Mouse (Mus musculus): ENCODE results near the gene Tmem88.
A peak's percentile ranks its signal among the peaks of the same experiment; 100 is the strongest.

Tmem88 gene

GRCm38 (mm10) chr11:69398059-69398458 lies at the start of gene Tmem88:
Gene Tmem88, minus strand, starts transcription at chr11:69398234.
- DNase-seq, result peak; percentile 54

DNA sequence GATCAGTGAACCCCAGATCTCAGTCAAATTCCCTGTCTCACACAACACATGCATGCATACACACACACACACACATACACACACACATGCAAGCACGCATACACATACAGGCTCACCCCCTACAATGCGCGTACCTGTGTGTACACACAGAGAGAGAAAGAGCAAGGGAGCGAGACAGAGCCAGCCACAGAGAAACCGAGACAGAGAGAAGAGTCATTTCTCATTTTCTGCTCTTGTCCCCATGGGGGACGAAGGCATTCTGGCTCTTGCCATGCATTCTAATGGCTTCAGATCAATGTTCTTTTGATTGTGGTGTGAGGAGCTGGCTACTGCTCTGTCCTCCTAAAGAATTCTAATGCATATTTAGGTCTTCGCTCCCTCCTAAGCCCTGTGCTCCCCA lies 49.3 kb upstream of the Tmem88 start:
- no peak for DNase-seq

DNA sequence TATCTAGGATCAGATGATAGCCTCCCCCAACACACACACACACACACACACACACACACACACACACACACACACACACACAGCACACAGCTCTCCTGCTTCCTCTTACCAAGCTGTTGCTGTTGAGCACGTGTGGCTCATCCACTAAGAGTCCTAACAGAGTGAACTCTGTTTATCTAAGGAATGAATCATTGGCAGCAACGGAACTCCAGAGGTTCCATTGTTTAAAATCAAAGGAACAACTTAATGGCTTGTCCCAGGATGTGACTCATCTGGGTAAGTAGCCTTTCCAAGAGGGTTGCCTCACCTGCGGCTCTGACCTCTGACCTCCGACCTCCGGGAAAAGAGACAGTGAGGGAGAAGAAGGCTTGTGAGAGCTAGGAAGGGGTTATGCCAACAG lies 45.3 kb upstream of the Tmem88 start:
- DNase-seq, result no peak

DNA sequence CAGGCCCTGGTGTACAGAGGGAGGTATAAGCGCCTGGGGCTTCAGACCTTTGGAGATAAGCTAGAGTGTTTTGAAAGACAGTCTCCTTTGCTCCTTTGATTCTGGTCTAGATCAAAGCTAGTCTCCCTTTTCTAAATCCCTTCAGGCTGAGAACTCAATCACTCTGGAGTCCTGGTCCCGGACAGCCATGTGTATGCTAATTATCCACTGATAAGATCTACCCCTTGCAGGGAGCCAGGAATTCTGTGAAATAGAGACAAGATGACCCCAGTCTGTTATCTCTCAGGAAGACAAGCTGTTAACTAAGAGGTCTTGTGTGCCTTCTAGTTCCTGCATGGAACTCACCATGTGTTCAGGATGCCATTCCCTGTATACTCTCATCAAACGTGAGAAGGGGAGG lies 39.3 kb upstream of the Tmem88 start:
- no peak for DNase-seq

- DNase-seq, result no peak
Measured at GRCm38 (mm10) chr11:69433189-69433588, 35.2 kb upstream of the Tmem88 start.

- DNase-seq, result no peak
Measured at GRCm38 (mm10) chr11:69432640-69432982, 34.6 kb upstream of the Tmem88 start.

DNA sequence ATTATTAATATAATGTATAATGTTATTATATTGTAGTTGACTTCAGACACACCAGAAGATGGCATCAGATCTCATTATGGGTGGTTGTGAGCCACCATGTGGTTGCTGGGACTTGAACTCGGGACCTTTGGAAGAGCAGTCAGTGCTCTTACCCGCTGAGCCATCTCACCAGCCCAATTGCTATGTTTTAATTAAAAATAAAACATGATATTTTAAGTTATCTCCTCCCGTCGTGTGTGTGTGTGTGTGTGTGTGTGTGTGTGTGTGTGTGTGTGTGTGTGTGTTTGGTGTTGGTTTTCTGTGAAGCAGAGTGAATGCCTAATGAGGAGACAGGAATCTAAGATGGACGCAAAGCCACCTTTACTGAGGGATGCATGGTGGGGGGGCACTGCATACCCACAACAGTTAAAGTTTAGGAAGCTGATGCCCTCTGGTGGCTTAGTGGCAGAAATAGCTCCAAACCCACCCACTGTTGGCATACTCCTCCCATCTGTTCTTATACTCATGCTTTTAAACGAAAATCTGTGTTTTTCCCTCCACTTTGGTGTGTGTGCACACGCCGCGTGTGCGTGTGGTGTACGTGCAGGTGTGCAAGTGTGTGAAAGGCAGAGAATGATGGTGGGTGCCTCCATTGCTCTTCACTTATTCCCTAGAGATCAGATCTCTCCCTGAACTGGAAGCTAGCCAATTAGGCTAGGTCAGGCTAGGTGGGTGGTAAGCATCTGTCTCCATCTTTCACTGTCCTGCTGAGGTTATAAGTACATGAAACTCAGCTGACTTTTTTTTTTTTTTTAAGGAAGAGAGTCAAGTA lies 34.0 kb upstream of the Tmem88 start:
- peak; percentile 68 for DNase-seq

DNA sequence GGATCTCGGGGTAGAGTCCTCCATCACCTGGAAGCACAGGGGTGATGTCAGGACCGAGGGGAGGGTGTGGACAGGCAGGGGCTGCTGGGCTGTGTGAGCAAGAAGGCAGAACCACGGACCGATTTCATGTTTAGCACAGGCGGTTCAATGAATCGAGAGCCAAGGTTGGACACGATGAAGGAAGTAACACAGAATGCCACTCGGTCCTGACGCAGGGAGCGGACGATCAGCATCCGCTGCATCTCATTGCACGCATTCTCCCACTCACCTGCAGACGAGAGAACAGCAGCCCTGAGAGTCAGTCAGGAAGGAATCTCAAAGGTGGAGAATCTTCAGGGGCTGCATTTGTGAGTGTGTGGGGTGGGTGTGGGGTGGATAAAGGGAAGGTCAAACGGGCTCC lies 32.6 kb upstream of the Tmem88 start:
- no peak for DNase-seq

- no peak for DNase-seq
Measured at GRCm38 (mm10) chr11:69429313-69429712, 31.3 kb upstream of the Tmem88 start.

- DNase-seq, result peak; percentile 80
Measured at GRCm38 (mm10) chr11:69428751-69429150, 30.7 kb upstream of the Tmem88 start.

DNA sequence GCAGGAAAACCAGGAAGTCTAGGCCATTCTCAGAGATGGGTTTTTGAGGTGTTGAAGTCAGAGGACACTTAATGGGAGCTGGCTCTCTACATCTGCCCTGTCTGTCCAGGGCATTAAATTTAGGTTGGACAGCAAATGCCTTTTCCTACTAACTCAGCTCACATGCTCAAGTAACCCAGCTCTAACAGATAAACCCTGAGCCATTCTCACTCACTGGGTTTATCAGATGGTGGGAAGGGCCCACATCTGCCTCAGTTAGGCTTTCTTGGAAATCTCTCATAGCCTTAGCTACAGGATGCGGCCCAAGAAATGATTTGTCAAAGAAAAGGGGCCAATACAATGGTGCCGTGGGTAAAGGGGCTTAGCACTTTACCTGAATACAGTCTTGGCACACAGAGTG lies 28.2 kb upstream of the Tmem88 start:
- no peak for DNase-seq

DNA sequence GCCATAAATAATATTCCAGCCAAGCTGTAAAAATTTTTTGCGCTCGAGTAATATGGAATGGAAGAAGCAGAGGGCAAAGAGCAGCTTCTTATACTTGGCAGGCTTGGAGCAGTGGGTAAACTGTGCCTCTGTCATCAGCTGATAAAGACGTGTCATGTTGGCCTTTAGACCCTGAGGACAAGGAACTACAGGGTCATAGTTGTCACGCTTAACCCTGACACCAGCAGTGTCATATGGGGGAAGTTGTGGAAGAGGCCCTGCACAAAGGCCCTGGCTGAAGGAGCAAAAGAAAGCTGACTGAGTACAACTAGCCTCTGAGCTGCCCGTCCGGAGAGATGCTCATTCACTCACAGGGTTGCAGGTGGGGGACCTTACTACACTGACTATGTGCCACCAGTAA lies 25.9 kb upstream of the Tmem88 start:
- DNase-seq, result no peak

DNA sequence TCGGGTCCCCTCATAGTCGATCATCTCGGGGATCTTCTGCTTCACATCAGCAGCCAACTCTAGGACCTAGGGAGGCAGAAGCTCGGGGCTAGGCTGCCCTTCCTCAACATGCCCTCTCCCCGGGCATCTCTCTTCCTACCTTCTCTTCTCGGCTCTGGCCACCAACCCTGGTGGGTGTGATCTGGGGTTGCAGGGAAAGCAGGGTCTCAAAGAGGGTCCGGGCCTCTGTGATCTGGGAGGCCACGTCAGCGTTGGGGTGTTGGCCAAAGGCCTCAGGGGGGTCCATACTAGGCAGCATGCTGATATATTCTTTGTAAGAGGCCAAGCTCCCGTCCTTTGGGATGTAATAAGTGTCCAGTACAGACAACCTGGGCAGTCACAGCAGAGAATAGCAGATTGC lies 24.8 kb upstream of the Tmem88 start:
- no peak for DNase-seq

- no peak for DNase-seq
Measured at GRCm38 (mm10) chr11:69421131-69421977, 23.3 kb upstream of the Tmem88 start.

GRCm38 (mm10) chr11:69420554-69421000 lies 22.5 kb upstream of the Tmem88 start:
- DNase-seq, result no peak

GRCm38 (mm10) chr11:69419813-69420553 lies 21.9 kb upstream of the Tmem88 start:
- DNase-seq, result peak; percentile 86

GRCm38 (mm10) chr11:69419443-69419812 lies 21.4 kb upstream of the Tmem88 start:
- DNase-seq, result peak; percentile 39

DNA sequence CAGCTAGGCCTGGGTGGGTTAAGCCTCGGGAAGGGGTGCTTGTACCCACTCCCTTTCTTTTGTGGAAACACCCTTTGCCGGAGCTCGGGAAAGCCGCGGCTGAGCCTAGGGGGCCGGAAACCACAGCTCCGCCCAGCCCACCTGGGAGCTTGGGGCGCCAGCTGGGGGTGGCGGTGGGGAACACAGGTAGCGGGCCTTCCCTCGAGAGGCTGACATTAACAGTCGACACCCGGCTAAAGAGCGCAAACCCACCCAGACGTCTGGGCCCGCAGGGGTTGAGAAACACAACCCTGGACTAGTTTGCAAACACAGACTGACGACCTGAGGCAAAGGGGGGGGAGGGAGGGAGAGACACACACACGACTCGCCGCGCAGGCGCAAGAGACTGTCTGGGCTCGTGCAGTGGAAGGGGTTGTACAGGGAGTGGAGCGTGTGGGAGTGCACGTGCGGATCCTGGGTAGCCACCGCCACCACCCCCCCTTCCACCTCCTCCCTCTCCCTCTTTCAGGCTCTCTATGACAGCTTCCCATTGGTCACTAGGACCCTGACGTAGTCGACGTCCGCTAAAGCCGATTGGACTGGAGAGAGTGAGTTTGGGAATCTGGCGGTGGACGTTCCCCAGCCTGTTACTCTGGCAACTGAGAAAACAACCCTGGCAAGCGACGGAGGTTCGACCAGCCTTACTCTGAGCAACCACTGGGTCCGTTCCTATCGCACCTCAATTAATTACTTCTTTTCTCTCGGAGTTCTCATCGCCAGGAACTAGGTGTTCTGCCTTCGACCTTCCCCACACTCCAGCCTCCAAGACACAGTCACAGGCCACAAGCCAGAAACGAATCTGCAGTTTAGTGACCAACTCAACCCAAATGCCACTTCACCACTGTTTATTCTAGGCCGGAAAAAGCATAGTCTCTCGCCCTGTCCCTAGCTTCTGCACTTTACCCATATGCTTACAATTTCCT lies 20.7 kb upstream of the Tmem88 start:
- DNase-seq, result peak; percentile 89

- peak; percentile 81 for DNase-seq
Measured at GRCm38 (mm10) chr11:69417449-69418384, 19.7 kb upstream of the Tmem88 start.

GRCm38 (mm10) chr11:69416921-69417448 lies 19.0 kb upstream of the Tmem88 start:
- DNase-seq, result no peak

- DNase-seq, result no peak
Measured at GRCm38 (mm10) chr11:69416509-69416908, 18.5 kb upstream of the Tmem88 start.

Data from liver (tissue).